Mouse (Mus musculus) heart, embryonic 16.5 days (tissue): ENCODE measurements around the gene Zfp952. TPM values are rescaled to one million over a fixed set of nuclear protein-coding genes. Genes with fewer than 3 reads are reported as not detected.
A peak's percentile ranks its signal among the peaks of the same experiment; 100 is the strongest.
"Not testable (repeated sequence)": the region's sequence is repeated elsewhere in the genome, so short reads cannot be mapped to it uniquely, and the experiment has no call there.

ENCODE experiments used
- ATAC-seq: fragments of 200-750 bp; cut with Nextera tagmentation; replicated peaks from 2 replicates; pipeline ENCODE4 v1.8.0; 2017; ENCODE audit warnings: moderate number of reproducible peaks; ENCODE audit not compliant: insufficient read depth, low FRiP score; ENCODE audit errors: extremely low read depth
- H3K27ac ChIP-seq: fragments of 300-500 bp; sonication (generic); 2 replicates; pipeline ENCODE4 v1.5.1; 2014; ENCODE audit warnings: mild to moderate bottlenecking, low read length, control low read depth, moderate library complexity
- H3K27me3 ChIP-seq: fragments of 300-500 bp; sonication (generic); 2 replicates; pipeline ENCODE4 v1.6.1; 2014; ENCODE audit warnings: low read length, mixed read lengths; ENCODE audit not compliant: control insufficient read depth, insufficient read depth
- H3K36me3 ChIP-seq: fragments of 300-500 bp; sonication (generic); 2 replicates; pipeline ENCODE4 v1.6.1; 2014; ENCODE audit not compliant: control insufficient read depth, insufficient read depth
- H3K4me1 ChIP-seq: fragments of 300-500 bp; sonication (generic); 2 replicates; pipeline ENCODE4 v1.6.1; 2014; ENCODE audit warnings: low read length, mixed read lengths; ENCODE audit not compliant: control insufficient read depth, insufficient read depth
- H3K4me2 ChIP-seq: fragments of 300-500 bp; sonication (generic); 2 replicates; pipeline ENCODE4 v1.6.1; 2014; ENCODE audit warnings: low read depth, mild to moderate bottlenecking, control low read depth, low read length
- H3K4me3 ChIP-seq: fragments of 300-500 bp; sonication (generic); 2 replicates; pipeline ENCODE4 v1.5.1; 2014; ENCODE audit warnings: mild to moderate bottlenecking, control low read depth, low read length
- H3K9ac ChIP-seq: fragments of 300-500 bp; sonication (generic); 2 replicates; pipeline ENCODE4 v1.6.1; 2014; ENCODE audit warnings: low read length, control low read depth
- H3K9me3 ChIP-seq: fragments of 300-500 bp; sonication (generic); replicated peaks from 2 replicates; pipeline ENCODE4 v1.6.1; 2016; ENCODE audit warnings: low read length; ENCODE audit not compliant: control insufficient read depth
- WGBS: fragments of 180-500 bp; shearing (Covaris S2); extraction: QIAGEN DNeasy Blood & Tissue Kit; methylation state at CpG from one replicate; pipeline ENCODE4 v1.1.7; 2014; 5-methylcytosine and 5-hydroxymethylcytosine counted together
- polyA plus RNA-seq: library from polyadenylated mRNA; unstranded; fragments of >200 nt; fragmentation: Nextera tagmentation; extraction: Ambion mirVana; gene quantifications from 2 replicates; pipeline ENCODE4 v1.2.1, GENCODE M21; 2015

The Zfp952 gene
- polyA plus RNA-seq, 1 experiment from 2014 or later = 8.2 TPM

DNA sequence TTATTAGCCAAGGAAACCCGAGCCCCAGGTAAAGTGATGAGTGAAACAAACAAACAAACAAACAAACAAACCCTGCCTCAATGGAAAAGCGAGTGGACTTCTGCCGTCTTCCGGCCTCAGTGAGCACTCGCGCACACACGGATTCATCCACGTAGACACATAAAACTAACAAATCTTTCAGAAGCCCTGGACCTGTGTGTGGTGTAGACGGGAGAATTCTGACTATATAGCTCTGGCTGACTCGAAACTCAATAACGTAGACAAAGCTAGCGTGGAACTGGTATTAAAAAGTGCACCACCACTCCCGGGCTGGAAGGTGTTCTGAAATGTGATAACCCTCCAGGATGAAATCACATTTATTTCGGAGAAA is 27.7 kb upstream of the Zfp952 start:
- ATAC-seq = no peak
- H3K4me1 ChIP-seq = peaks cover 10% of the 10 kb centered on the region
- under 1% methylated on average over 14 of the region's 14 CpGs for WGBS
- H3K27ac ChIP-seq = peak overlapping the region; percentile 94
- H3K4me3 ChIP-seq = peak overlapping the region; percentile 93
- H3K36me3 ChIP-seq = no peaks in the 10 kb centered on the region
- peak overlapping the region; percentile 87 for H3K9ac ChIP-seq
- 0 out of 2 replicates have a peak, but pooled peaks cover 2% of the 10 kb centered on the region for H3K9me3 ChIP-seq
- H3K4me2 ChIP-seq = peak overlapping the region; percentile 79
- H3K27me3 ChIP-seq = no peaks in the 10 kb centered on the region

DNA sequence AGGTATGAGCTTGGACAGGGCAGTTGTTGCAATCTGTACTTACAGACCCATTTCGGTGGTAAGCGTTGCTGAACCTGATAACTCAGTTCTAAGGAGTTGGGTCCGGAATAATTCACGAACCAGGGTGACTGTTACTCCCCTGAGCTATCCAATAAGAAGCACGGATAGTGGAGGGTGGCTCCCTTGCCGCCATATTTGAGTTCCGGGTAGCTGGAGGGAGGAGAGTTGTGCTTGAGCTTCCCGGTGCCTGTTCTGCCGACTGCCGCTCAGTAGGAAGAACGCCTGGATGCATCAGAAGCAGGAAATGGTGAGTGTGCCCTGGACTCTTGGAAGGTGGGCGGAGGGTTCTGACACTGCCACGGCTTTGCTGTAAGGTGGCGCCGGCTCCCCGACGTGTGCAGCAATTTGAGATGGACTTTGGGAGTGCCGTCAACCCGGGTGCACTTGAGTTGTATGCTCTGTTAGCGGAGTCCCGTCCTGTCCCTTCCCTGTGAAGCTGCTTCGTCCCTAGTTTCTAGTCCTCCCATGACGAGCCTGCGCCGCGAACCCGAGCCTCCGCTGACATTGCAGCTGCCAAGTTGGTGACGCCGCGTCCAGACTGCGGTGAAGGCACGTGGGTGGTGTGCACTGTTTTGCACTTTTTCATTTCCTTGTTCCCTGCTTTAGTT is 27.2 kb upstream of the Zfp952 start, which contains the start of gene Zfp472:
Gene Zfp472, plus strand, starts transcription at position 192 of the 668 bp plus-strand sequence.
- Histone ChIP-seq H3K4me2 (peak within 1 kb of the TSS; percentile 79), H3K36me3 (no peaks in the 10 kb centered on the region), H3K27me3 (no peaks in the 10 kb centered on the region), H3K4me3 (peak within 1 kb of the TSS; percentile 93), H3K9me3 (0 out of 2 replicates have a peak, but pooled peaks cover 2% of the 10 kb centered on the region), H3K4me1 (peaks cover 10% of the 10 kb centered on the region), H3K27ac (peak within 1 kb of the TSS; percentile 94), H3K9ac (peak within 1 kb of the TSS; percentile 87)
- peak; percentile 100 for ATAC-seq
- under 1% methylated on average over 33 of the region's 33 CpGs for WGBS

- no peaks in the 10 kb centered on the region for H3K4me1 ChIP-seq
- no peak for ATAC-seq
- H3K9me3 ChIP-seq = no peaks in the 10 kb centered on the region
- no peak overlapping the region for H3K27ac ChIP-seq
- peaks cover 32% of the 10 kb centered on the region for H3K36me3 ChIP-seq
- no peak overlapping the region for H3K4me3 ChIP-seq
- no peak overlapping the region for H3K4me2 ChIP-seq
- no peak overlapping the region for H3K9ac ChIP-seq
- 66% methylated on average over 4 of the region's 4 CpGs for WGBS
- no peaks in the 10 kb centered on the region for H3K27me3 ChIP-seq
These were observed 11.6 kb upstream of the Zfp952 start for GRCm38 (mm10) chr17:32981361-32981760.

DNA sequence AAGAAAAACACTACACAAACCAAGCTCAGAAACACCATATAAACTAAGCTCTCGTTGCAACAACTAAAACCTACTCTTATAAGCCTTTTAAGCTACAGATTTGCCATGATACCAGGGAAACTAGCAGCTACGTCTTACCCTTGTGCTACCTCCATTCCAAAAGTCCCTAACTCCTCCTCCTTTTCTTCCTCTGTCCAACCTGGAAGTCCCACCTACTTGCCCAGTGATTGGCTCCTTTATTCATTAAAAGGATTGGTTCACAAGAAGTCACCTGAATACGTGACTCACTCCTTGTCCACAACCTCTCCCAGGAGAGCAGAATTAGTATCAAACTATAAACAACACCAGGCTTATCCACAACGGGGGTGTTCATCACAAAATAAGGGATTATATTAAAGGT is 6.6 kb upstream of the Zfp952 start:
- H3K4me1 ChIP-seq = no peaks in the 10 kb centered on the region
- H3K4me3 ChIP-seq = no peak overlapping the region
- H3K9ac ChIP-seq = no peak overlapping the region
- 63% methylated on average over 4 of the region's 4 CpGs for WGBS
- no peaks in the 10 kb centered on the region for H3K36me3 ChIP-seq
- no peaks in the 10 kb centered on the region for H3K9me3 ChIP-seq
- no peaks in the 10 kb centered on the region for H3K27me3 ChIP-seq
- no peak overlapping the region for H3K27ac ChIP-seq
- H3K4me2 ChIP-seq = no peak overlapping the region
- no peak for ATAC-seq

DNA sequence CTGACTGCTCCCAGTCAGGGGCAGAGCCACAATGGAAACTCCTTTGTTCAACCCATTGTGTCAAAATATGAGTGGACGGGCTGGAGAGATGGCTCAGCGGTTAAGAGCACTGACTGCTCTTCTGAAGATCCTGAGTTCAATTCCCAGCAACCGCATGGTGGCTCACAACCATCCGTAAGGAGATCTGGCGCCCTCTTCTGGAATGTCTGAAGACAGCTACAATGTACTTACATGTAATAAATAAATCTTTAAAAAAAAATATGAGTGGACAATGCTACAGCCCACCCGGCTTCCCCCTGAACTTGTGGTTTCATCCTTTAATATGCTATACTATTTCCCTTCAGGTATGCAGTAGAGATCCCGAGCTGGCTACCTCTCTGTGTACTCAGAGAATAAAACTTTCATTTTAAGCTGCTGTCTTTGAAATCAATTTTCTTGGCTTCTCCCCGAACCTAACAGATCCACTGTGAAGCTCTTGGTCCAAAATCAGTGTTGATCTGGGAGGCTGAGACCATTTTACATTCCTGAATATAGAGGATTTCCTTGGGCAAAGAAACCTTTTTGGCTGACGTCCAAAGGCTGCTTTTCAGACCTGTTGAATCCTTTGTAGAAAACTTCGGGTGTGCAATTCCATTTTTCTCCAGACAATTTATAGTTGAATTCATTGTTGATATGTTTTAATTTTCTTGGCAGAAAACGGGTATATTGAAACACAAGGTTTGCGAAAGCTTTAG is 797 bp upstream of the Zfp952 start:
- H3K4me1 ChIP-seq = peaks cover 11% of the 10 kb centered on the region
- H3K36me3 ChIP-seq = peaks cover 8% of the 10 kb centered on the region
- WGBS = 69% methylated on average over 12 of the region's 12 CpGs
- H3K27me3 ChIP-seq = no peaks in the 10 kb centered on the region
- peak overlapping the region; percentile 91 for H3K4me3 ChIP-seq
- no peaks in the 10 kb centered on the region for H3K9me3 ChIP-seq
- peak overlapping the region; percentile 82 for H3K9ac ChIP-seq
- no peak for ATAC-seq
- H3K4me2 ChIP-seq = peak overlapping the region; percentile 75
- H3K27ac ChIP-seq = no peak overlapping the region

- Histone ChIP-seq H3K27ac (no peak overlapping the region), H3K36me3 (peaks cover 33% of the 10 kb centered on the region), H3K9me3 (peaks cover 13% of the 10 kb centered on the region), H3K4me1 (peaks cover 6% of the 10 kb centered on the region), H3K9ac (no peak overlapping the region), H3K27me3 (no peaks in the 10 kb centered on the region), H3K4me3 (no peak overlapping the region), H3K4me2 (no peak overlapping the region)
- no peak for ATAC-seq
- 85% methylated on average over 2 of the region's 2 CpGs for WGBS
These were observed 5.6 kb downstream of the Zfp952 start for GRCm38 (mm10) chr17:32998492-32998891.

GRCm38 (mm10) chr17:33008337-33008736 is 15.4 kb downstream of the Zfp952 start:
- H3K4me2 ChIP-seq = no peak overlapping the region
- peaks cover 21% of the 10 kb centered on the region for H3K36me3 ChIP-seq
- H3K9ac ChIP-seq = no peak overlapping the region
- no peaks in the 10 kb centered on the region for H3K27me3 ChIP-seq
- H3K4me1 ChIP-seq = no peaks in the 10 kb centered on the region
- H3K9me3 ChIP-seq = peaks cover 14% of the 10 kb centered on the region
- 43% methylated on average over 9 of the region's 9 CpGs for WGBS
- no peak overlapping the region for H3K4me3 ChIP-seq
- H3K27ac ChIP-seq = no peak overlapping the region
- ATAC-seq = no peak

GRCm38 (mm10) chr17:33020434-33020833 is 27.5 kb downstream of the Zfp952 start:
- ATAC-seq, H3K27ac ChIP-seq, H3K27me3 ChIP-seq, H3K9ac ChIP-seq, H3K4me3 ChIP-seq, H3K4me1 ChIP-seq, H3K4me2 ChIP-seq: not testable (repeated sequence)
- Histone ChIP-seq H3K36me3 (peaks cover 64% of the 10 kb centered on the region), H3K9me3 (peaks cover 62% of the 10 kb centered on the region)

GRCm38 (mm10) chr17:33032376-33032775 is 39.4 kb downstream of the Zfp952 start:
- Histone ChIP-seq H3K4me2 (peak overlapping the region; percentile 73), H3K9me3 (peaks cover 2% of the 10 kb centered on the region; the same call in 1 of the 2 replicates), H3K36me3 (0 out of 2 replicates have a peak, but pooled peaks cover under 1% of the 10 kb centered on the region), H3K27ac (no peak overlapping the region), H3K9ac (peak overlapping the region; percentile 74), H3K4me3 (peak overlapping the region; percentile 68), H3K4me1 (peaks cover 5% of the 10 kb centered on the region), H3K27me3 (no peaks in the 10 kb centered on the region)
- no peak for ATAC-seq
- WGBS = 3% methylated on average over 10 of the region's 10 CpGs
